Mouse (Mus musculus) right cerebral cortex, adult 2 months (tissue): ENCODE data around the gene Aff1.

ENCODE experiments used
- DNase-seq, 2 experiments: peaks; one replicate each; pipeline ENCODE4 v3.0.0; 2021 to 2022; ENCODE audit warnings: low spot score in 2 of 2

Gene Aff1

DNA sequence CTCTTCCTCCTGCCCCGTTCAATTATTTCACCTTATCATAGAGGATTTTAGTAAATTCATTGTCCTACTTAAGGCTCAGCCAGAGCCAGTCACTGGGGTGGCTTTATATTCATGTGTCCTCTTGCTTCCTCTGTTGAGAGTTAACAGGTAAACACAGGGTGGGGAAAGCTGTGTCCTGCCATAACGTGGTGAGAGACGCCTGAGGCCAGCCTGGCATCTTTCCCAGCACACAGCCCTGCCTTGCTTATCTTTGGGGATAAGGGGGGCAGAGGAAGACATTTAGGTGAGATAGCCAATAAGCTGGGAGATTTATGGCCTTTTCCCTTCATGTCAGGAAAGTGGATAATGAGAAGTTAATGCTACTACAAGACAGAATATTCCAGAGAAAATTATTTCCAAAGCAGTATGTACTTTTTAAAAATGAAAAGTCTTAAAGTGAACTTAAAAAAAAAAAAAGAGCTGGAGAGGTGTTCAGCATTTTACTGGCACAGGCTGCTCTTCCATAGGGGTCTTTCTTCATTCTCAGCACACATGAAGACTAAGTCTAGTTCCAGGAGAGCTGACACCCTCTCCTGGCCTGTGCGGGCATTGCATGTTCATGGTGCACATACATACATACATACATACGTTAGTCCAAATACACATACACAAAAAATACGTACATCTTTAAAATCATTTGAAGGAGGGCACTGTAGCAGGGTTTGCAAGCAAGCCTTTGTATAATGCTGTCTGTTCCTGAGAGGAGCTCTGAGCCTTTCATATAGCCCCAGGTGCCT lies 78.5 kb downstream of the Aff1 start:
- DNase-seq = no peak

DNA sequence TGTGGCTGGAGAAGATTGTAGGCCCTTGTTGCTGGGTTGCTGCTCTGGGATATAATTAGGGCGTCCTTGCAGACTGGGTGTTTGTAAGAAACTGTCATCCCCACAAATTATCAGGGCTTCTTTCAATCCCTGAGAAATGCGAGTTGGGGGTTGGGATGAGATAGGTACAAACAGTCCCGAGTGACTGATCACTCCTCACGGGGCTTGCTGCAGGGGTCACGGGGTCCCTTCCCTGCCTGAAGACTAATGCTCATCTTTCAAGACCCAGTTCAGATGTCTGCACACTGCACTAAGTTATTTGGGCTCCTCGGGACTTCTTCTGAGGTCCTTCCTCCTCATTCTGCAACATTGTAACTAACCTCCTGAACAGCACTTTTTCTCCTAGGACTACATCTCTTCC lies 79.2 kb downstream of the Aff1 start:
- no peak for DNase-seq

DNA sequence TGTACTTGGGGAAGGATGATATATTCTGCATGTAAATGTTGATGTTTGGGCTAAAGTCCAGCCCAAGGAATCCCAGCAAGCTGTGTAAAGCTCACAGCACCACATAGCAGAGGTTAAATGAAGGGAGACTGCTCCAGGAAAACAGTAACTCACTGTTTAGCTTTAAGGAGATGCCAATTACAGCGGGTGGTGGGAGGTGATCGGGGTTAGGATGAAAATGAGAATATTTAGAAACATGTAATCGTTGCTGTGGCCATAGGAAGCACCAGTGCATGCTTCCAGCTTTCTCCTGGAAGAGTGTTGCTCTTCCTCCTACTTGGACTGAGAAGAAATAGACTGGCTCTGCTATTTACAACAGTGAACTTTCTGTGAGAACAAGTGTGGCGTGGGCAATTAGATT lies 80.1 kb downstream of the Aff1 start:
- DNase-seq = peak in 1 of 2 experiments; percentile 16

DNA sequence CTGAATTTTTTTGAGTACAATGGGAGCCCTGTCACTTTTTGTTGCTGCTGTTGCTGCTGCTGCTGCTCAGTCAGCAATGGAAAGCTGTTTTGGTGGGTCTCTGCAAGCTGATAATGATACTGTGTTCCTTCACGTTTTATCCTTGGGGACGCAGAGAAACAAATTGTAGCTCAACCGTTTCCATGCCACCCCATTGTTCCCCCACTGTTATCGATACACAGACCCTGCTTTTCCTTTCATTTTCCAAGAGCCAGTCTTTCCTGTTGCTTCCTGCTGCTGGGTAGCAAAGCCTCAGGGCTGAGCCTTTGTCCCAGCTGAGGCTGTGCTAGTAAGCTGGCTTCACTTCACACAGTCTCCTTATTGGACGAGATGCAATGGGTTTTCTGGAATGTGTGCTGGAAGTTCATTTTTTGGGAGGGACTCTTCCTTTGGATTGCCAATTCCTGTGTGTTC lies 81.0 kb downstream of the Aff1 start:
- DNase-seq = no peak

DNA sequence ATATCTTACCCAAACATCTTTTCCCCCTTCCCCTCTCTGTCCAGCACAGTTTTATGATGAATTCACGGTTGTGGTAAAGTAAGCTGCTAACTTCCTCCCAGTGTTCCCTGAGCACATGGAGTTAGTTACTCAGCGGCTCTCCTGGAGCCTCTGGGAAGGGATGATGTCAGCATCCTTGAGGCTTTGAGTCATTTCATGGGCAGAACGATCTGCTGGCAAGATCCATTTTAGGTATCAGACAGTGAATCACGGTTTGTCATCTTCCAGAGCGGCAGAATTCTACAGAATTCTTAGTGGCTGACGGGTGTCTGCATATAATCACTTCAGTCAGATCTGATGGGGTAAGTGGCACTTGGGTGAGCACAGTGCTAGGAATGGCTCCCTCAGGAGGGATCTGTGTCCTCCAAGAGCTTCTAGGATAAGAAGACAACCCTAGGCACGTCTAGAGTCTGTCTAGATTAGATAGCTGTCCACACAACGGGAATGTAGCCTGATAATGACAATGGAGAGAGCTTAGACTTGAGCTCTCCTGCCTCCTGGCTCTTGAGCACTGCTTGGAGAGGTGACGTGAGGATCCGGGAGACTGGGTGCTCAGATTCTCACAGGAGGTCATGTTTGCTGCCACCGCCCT lies 82.6 kb downstream of the Aff1 start:
- DNase-seq = peak; percentile 38 to 59

DNA sequence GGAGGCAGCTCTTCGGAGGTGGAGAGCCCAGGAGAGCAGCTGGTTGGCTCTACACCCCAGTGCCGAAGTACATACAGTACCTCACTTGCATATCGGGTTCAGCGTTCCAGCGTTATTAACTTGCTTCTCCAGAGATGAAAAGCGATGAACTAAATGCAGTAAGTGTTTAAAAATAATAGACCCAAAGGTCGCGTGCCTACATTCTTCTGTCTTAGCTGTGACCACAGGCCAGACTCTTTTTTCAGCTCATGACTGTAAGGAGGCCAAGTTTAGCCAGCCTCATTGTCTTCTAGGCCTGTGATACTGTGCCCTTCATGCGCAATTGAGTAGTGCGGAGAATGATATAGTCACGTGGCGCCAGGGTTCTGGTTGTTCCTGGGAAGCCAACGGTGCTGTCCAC lies 83.3 kb downstream of the Aff1 start:
- no peak for DNase-seq

DNA sequence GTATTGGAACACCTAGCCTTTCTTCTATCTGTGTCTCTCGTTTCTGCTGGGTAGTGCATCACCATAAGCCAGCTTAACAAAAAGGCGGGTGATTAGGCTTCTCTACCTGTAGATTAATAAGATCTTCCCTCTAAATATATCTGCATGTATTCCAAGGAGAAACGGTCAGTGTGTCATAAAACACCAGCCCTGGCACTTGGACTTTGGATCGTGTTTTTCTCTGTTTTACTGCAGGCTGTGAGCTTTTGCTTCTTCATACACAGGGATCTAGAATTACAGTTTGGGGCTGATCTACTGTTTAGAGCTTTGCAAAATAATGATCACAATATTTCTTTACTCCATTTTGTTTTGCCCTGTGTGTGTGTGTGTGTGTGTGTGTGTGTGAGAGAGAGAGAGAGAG lies 84.7 kb downstream of the Aff1 start:
- no peak for DNase-seq

DNA sequence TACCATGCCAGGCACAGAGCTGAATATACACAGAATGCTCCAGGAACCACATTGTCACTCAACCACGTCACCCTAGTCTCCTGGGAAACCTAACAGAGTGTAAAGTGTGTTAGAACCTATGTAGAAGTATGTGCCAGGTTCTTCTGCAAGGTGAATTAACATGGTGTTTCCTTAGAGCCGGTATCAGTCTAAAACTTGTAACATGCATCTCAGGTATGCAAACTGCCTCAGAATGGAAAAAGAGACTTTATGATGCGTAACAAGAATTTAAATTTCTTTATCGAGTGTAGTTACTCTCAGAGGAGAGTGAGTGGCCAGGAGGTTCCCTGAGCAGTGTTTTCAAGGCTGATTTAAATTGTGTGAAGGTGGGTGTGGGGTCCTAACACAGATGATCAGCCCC lies 85.3 kb downstream of the Aff1 start:
- DNase-seq = no peak

DNA sequence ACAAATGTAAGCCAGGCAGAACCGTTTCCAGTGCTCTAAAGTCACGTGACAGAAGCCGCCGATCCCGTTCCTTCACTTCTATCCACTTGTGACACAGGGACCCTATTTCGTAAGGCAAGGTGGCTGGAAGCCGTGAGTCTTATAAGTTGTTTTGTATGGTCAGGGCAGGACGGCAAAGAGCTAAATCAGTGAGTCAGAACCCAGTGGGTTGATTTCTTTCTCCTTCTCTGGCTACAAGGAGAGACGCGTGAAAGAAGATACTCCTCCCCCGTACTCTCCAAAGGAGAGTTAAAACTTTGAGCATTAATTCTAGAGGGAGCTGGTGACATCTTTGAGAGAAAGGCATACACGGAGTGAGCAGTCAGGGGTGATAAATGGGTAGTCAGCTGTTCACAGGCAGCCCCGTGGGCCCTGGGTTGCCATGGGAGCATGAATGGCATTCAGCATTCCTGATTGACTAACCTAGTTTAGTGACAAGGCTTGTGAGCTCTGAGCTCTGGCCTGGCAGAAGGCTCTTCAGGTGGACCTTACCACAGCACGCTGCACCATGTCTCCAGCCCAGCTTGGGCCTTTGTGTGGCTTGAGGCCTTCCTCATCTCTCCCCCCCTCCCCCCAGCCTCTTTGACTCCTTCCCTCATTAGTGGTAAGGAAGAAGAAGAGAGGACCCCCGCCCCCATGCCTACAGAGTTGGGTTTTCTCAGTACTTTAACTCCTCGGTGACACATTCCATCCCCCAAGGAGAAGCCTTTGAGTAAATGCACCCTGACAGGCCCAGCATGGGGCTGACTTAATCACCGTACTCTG lies 86.3 kb downstream of the Aff1 start:
- DNase-seq = peak; percentile 50 to 54

DNA sequence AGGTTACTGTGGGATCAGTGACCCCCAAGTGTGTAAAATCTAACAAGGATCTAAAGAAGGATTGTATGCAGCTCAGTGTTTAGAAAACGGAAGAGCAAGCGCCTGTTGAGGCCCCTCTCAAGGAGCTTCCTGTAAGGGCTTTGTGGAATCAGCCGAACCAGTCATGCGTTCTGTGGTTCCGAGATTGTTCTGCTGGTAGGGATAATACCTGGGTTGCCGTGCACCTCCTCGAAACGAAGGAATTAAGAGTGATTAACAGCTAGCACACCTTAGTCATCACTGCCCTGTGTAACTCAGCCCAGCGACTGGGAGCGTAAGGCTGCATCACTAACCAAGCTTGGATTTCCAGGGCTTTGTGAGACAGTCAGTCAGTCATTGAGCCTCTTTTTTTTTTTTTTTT lies 87.7 kb downstream of the Aff1 start:
- DNase-seq = no peak

DNA sequence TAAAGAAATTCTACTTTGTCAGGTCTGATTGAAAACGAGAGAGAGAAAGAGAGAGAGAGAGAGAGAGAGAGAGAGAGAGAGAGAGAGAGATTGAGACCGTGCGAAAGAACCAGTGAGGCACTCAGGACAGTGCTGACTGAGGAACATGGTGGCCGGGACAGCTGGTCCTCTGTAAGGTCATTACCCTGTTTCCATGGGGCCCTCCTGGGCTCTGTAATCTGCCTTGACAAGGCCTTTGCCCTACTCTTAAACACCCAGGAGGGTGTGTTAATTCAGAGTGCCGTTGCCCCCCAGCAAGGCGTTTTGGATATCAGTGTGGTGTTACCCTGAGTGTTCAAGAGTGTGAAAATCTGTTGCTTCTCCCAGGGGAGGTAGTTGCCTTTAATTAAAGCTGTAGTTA lies 88.1 kb downstream of the Aff1 start:
- no peak for DNase-seq

DNA sequence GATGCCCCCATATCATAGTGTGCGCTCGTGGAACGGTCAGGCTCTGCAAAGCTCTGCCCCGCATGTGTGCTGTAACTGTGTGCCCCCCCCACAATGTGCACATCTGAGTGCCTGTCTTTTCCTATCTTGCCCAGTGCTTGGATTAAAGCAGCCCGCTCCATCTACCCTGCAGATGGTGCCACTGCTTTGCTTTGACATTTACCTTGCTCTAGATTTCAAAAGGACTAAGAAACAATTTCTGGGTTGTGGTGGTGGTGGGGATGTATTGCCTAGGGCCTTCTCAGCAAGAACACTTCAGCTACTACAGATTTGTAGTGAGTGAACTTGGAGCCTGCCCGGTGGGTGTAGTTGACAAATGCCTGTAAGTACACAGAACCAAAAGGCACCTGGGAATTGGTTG lies 88.7 kb downstream of the Aff1 start:
- DNase-seq = peak; percentile 32 to 50

DNA sequence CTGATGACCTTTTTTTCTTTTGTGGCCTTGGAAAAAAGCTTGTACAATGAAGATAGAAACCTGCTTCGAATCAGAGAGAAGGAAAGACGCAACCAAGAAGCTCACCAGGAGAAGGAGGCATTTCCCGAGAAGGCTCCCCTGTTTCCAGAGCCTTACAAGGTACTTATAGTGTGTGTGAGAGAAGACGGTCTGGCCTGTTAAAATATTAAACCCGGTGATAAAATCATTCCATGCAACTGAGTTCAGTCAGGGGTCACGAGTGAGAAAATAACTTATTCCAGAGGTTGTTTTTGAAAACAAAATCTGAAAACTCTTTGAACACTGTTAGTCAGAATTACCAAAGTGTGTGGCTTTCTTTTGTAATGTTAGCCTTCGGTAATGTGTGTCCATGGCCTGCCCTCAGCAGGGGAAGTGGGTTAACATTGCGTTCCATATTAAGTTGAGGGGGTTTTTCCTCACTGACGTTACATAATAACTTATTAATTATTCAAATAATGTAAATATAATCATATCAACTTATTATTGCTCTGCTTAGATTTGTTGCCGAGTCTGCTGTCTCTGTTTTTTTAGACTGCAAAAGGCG lies 91.0 kb downstream of the Aff1 start:
- no peak for DNase-seq

DNA sequence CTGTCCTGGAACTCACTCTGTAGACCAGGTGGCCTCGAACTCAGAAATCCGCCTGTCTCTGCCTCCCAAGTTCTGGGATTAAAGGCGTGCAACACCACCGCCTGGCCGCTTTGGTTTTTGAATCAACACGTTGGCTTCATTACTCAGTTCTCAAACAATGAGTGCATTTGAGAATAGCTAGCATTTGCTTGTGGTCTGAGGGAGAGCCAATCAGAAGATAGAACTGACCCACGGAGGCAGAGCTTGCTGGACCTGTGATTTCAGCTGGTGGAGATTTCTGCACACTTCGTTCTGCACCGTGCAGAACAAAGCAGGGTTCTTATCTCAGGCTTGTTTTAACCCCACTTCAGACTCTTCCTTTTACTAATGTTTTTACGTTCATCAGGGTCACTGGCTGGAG lies 93.9 kb downstream of the Aff1 start:
- DNase-seq = no peak

DNA sequence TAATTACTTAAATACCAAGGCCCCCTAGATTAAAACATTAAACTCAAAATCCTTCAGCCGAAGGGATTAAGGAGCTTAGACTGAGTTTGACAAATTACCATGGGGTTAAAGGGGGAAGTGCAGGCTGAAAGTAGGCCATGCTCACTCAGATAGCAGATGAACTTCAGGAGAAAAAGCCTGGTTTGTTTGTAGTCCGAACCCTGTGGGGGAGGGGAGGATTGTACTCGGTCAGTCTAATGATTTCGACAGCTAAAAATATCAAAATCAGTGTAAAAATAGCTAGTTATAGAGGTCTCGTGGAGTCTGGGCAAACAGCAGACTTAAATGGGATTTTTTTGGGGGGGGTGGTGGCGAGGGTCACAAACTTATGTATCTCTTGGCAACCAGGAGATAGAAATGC lies 96.3 kb downstream of the Aff1 start:
- DNase-seq = no peak

DNA sequence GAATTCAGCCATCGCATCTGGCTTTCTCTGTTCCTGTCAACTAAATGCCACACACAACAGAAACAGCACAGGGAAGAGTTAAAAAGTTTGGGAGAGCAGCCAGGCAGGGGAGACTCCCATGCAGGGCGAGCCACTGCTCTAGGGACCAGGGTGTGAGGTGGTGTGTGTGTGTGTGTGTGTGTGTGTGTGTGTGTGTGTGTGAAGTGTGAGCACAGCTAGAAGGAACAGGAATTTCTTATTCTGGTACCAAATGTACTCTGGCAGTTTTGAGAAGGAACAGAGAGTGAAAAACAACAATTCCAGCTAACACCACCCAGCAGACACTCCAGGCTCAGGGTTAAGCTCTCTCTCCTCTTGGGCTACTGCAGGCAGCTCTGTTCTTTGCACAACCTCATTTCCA lies 96.8 kb downstream of the Aff1 start:
- DNase-seq = peak; percentile 12 to 41

DNA sequence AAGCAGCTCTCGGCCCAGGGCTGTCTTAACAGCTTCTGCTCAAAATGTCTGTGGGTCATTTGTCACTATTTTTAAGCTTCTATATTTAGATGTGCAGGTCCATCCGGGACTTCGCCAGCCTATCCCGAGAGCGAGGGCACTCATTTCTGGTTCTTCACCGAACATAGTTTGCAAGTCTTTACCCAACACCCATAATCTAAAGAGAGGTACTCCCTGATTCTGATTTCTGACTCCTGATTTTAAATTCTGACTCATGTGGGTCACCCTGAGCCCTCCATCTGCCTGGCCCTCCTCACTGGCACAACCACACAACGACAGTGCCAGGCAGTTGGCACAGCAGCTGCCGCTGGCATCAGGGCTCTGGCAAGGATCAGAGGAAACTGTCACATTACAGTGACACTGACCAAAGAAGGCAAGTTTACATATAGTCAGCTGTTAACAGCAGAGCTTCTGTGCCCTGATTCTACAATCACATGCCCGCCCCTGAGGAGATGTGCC lies 97.5 kb downstream of the Aff1 start:
- peak; percentile 30 to 53 for DNase-seq

DNA sequence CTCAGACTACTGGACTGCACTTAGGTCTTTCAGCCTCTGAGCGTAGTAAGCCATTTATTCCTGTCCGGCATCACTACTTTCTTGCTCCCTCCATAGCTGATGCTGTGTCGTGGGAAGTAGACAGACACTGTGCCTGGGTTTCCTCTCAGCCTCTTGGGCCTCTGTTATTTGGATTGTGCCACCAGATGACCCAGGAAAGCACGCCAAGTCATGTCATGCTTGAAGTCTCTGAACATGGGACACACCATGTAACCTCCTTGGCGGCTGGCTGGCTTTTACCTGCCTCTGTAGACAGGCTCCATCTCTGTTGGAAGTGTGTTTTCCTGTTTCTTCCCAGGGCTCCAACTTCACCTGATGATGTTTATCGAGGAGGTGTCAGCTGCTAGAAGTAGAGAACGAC lies 99.6 kb downstream of the Aff1 start:
- DNase-seq = no peak

DNA sequence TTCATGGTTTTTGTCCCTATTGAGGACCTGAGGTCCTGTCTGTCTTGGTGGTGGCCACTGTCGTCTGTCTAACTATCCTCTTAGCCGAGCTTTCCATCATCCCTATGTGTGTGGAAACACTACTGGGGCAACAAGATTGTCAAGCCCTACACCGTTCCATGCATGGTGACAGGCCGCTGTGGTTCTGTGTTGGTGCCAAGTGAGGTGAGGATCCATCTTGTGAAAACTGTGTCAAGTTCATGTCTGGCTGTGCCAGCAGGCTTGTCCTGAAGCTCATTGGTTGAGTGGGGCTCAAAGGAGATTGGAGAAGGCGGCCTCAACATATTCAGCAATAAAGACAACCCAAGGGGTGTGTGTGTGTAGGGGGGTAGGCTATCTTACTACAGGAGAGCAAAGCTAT lies 102.9 kb downstream of the Aff1 start:
- DNase-seq = no peak

DNA sequence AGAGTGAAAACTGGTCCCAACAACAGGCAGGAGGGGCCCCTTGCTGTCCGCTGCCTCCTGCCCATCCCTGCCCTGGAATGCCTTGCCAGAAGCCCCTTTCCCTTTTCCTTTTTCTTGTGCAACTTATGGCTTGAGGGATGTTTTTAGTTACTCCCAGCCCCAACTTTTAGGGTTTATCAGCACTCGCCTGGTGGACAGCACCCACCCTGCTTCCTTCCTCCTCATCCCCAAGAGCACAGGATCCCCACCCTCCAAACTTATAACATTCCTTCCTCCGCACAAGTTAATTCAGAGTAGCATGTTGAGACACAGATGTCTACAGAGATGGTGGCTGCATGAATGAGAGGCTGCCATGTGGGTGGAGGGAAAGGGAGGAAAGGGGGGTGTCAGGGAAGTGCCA lies 103.9 kb downstream of the Aff1 start:
- no peak for DNase-seq

DNA sequence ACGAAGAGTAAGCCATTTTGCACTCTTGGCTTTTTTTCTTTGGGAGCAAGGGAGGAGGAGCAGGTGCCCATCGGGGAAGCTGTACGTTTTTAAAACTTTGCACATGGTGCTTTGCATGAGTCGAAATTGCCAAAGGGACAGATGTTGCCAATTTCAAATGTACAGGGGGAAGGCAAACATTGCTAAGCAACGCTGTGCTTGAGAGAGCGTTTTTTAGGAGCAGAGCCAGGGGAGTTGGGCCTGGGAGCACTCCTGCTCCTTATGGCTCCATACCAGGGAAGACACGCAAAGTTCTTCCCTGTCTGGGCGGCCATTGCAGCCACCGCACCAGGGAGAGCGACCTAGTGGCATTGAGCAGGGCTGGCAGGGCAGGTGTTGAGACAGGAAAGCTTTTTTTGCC lies 105.6 kb downstream of the Aff1 start:
- peak in 1 of 2 experiments; percentile 38 for DNase-seq

DNA sequence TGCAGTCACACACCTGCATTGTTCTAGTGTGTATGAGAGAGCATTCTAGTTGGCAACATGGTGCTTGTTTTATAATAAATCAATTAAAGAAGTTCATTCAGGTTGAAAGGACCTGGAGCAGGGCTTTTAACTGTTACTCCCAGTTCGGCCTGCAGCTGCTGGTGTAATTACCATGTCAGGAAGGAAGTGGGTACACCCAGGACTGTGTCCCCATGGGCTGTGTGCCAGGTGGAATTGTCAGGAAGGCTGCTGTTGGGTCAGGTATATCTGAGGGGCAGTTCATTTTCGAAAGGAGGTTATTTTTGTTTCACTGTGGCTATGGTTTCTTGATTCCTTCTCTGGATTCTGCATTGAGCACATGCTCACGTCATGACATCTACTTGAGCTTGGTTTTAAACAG lies 107.3 kb downstream of the Aff1 start:
- DNase-seq = no peak
